Mouse (Mus musculus): ENCODE results near the gene Col16a1. TPM values are rescaled to one million over a fixed set of nuclear protein-coding genes. Genes with fewer than 3 reads are reported as not detected.

Gene Col16a1
- polyA plus RNA-seq, 1 experiment from 2014 or later = 4.3 TPM

GRCm38 (mm10) chr4:130012234-130012633 lies 35.4 kb upstream of the Col16a1 start:
- 88% methylated on average over 6 of the region's 6 CpGs for WGBS
- Histone ChIP-seq H3K4me2 (ENCODE audit: low read length) (no peak overlapping the region), H3K4me3 (replicated peaks; ENCODE audit: low read depth, low read length) (no peak overlapping the region), H3K9me3 (ENCODE audit: control insufficient read depth, low read length) (no peaks in the 10 kb centered on the region), H3K9ac (replicated peaks; ENCODE audit: low read length) (no peak overlapping the region), H3K27me3 (ENCODE audit: control insufficient read depth, insufficient read depth, low read length) (no peaks in the 10 kb centered on the region), H3K27ac (replicated peaks; ENCODE audit: low read depth, low read length) (no peak overlapping the region), H3K36me3 (ENCODE audit: control insufficient read depth, insufficient read depth, low read length) (peaks cover 45% of the 10 kb centered on the region), H3K4me1 (ENCODE audit: control insufficient read depth, insufficient read depth, low read length) (peaks cover 6% of the 10 kb centered on the region; the same call in 1 of the 2 replicates)
- ATAC-seq (ENCODE audit: low FRiP score, low TSS enrichment) (no peak), DNase-seq (no peak)

GRCm38 (mm10) chr4:130013111-130013510 lies 34.5 kb upstream of the Col16a1 start:
- no peak overlapping the region for H3K4me2 ChIP-seq (ENCODE audit: low read length)
- WGBS = 71% methylated on average over 10 of the region's 10 CpGs
- peaks cover 49% of the 10 kb centered on the region for H3K36me3 ChIP-seq (ENCODE audit: control insufficient read depth, insufficient read depth, low read length)
- H3K9me3 ChIP-seq (ENCODE audit: control insufficient read depth, low read length) = no peaks in the 10 kb centered on the region
- no peak overlapping the region for H3K27ac ChIP-seq (replicated peaks; ENCODE audit: low read depth, low read length)
- peaks cover 6% of the 10 kb centered on the region; the same call in 1 of the 2 replicates for H3K4me1 ChIP-seq (ENCODE audit: control insufficient read depth, insufficient read depth, low read length)
- no peak overlapping the region for H3K9ac ChIP-seq (replicated peaks; ENCODE audit: low read length)
- no peaks in the 10 kb centered on the region for H3K27me3 ChIP-seq (ENCODE audit: control insufficient read depth, insufficient read depth, low read length)
- H3K4me3 ChIP-seq (replicated peaks; ENCODE audit: low read depth, low read length) = no peak overlapping the region
- DNase-seq (no peak), ATAC-seq (ENCODE audit: low FRiP score, low TSS enrichment) (no peak)

GRCm38 (mm10) chr4:130016010-130016409 lies 31.6 kb upstream of the Col16a1 start:
- peaks cover 44% of the 10 kb centered on the region for H3K36me3 ChIP-seq (ENCODE audit: control insufficient read depth, insufficient read depth, low read length)
- H3K27me3 ChIP-seq (ENCODE audit: control insufficient read depth, insufficient read depth, low read length) = no peaks in the 10 kb centered on the region
- no peaks in the 10 kb centered on the region for H3K9me3 ChIP-seq (ENCODE audit: control insufficient read depth, low read length)
- H3K9ac ChIP-seq (replicated peaks; ENCODE audit: low read length) = no peak overlapping the region
- 66% methylated on average over 4 of the region's 4 CpGs for WGBS
- no peak for DNase-seq
- H3K4me1 ChIP-seq (ENCODE audit: control insufficient read depth, insufficient read depth, low read length) = peaks cover 6% of the 10 kb centered on the region; the same call in 1 of the 2 replicates
- no peak for ATAC-seq (ENCODE audit: low FRiP score, low TSS enrichment)
- no peak overlapping the region for H3K27ac ChIP-seq (replicated peaks; ENCODE audit: low read depth, low read length)
- no peak overlapping the region for H3K4me2 ChIP-seq (ENCODE audit: low read length)
- H3K4me3 ChIP-seq (replicated peaks; ENCODE audit: low read depth, low read length) = no peak overlapping the region

GRCm38 (mm10) chr4:130017036-130017674 lies 30.5 kb upstream of the Col16a1 start:
- Histone ChIP-seq H3K9ac (replicated peaks; ENCODE audit: low read length) (no peak overlapping the region), H3K4me3 (replicated peaks; ENCODE audit: low read depth, low read length) (no peak overlapping the region), H3K4me1 (ENCODE audit: control insufficient read depth, insufficient read depth, low read length) (peaks cover 6% of the 10 kb centered on the region; the same call in 1 of the 2 replicates), H3K27ac (replicated peaks; ENCODE audit: low read depth, low read length) (no peak overlapping the region), H3K27me3 (ENCODE audit: control insufficient read depth, insufficient read depth, low read length) (no peaks in the 10 kb centered on the region), H3K9me3 (ENCODE audit: control insufficient read depth, low read length) (no peaks in the 10 kb centered on the region), H3K4me2 (ENCODE audit: low read length) (no peak overlapping the region), H3K36me3 (ENCODE audit: control insufficient read depth, insufficient read depth, low read length) (peaks cover 35% of the 10 kb centered on the region)
- ATAC-seq (ENCODE audit: low FRiP score, low TSS enrichment) (no peak), DNase-seq (no peak)
- 85% methylated on average over 18 of the region's 18 CpGs for WGBS

GRCm38 (mm10) chr4:130022952-130023351 lies 24.7 kb upstream of the Col16a1 start:
- 87% methylated on average over 8 of the region's 8 CpGs for WGBS
- ATAC-seq (ENCODE audit: low FRiP score, low TSS enrichment) = no peak

GRCm38 (mm10) chr4:130023511-130024231 lies 24.0 kb upstream of the Col16a1 start:
- Histone ChIP-seq H3K27me3 (ENCODE audit: control insufficient read depth, insufficient read depth, low read length) (no peaks in the 10 kb centered on the region), H3K27ac (replicated peaks; ENCODE audit: low read depth, low read length) (no peak overlapping the region), H3K9me3 (ENCODE audit: control insufficient read depth, low read length) (no peaks in the 10 kb centered on the region), H3K9ac (replicated peaks; ENCODE audit: low read length) (no peak overlapping the region), H3K36me3 (ENCODE audit: control insufficient read depth, insufficient read depth, low read length) (peaks cover 15% of the 10 kb centered on the region), H3K4me1 (ENCODE audit: control insufficient read depth, insufficient read depth, low read length) (peaks cover 13% of the 10 kb centered on the region), H3K4me3 (replicated peaks; ENCODE audit: low read depth, low read length) (no peak overlapping the region), H3K4me2 (ENCODE audit: low read length) (no peak overlapping the region)
- DNase-seq = no peak
- whole genome bisulfite sequencing = 77% methylated on average over 10 of the region's 10 CpGs
- no peak for ATAC-seq (ENCODE audit: low FRiP score, low TSS enrichment)

More at GRCm38 (mm10) chr4:130022952-130023351, 24.7 kb upstream of the Col16a1 start:
- H3K4me2 ChIP-seq (ENCODE audit: low read length) = no peak overlapping the region
- no peaks in the 10 kb centered on the region for H3K27me3 ChIP-seq (ENCODE audit: control insufficient read depth, insufficient read depth, low read length)
- DNase-seq = no peak
- no peaks in the 10 kb centered on the region for H3K9me3 ChIP-seq (ENCODE audit: control insufficient read depth, low read length)
- H3K4me3 ChIP-seq (replicated peaks; ENCODE audit: low read depth, low read length) = no peak overlapping the region
- H3K9ac ChIP-seq (replicated peaks; ENCODE audit: low read length) = no peak overlapping the region
- H3K27ac ChIP-seq (replicated peaks; ENCODE audit: low read depth, low read length) = no peak overlapping the region
- H3K4me1 ChIP-seq (ENCODE audit: control insufficient read depth, insufficient read depth, low read length) = peaks cover 8% of the 10 kb centered on the region
- peaks cover 20% of the 10 kb centered on the region for H3K36me3 ChIP-seq (ENCODE audit: control insufficient read depth, insufficient read depth, low read length)

- ATAC-seq (ENCODE audit: low FRiP score, low TSS enrichment) (no peak), DNase-seq (no peak)
- Histone ChIP-seq H3K27ac (replicated peaks; ENCODE audit: low read depth, low read length) (no peak overlapping the region), H3K36me3 (ENCODE audit: control insufficient read depth, insufficient read depth, low read length) (peaks cover 4% of the 10 kb centered on the region), H3K9me3 (ENCODE audit: control insufficient read depth, low read length) (no peaks in the 10 kb centered on the region), H3K9ac (replicated peaks; ENCODE audit: low read length) (no peak overlapping the region), H3K4me3 (replicated peaks; ENCODE audit: low read depth, low read length) (no peak overlapping the region), H3K27me3 (ENCODE audit: control insufficient read depth, insufficient read depth, low read length) (no peaks in the 10 kb centered on the region), H3K4me2 (ENCODE audit: low read length) (no peak overlapping the region), H3K4me1 (ENCODE audit: control insufficient read depth, insufficient read depth, low read length) (peaks cover 13% of the 10 kb centered on the region)
- WGBS = 59% methylated on average over 8 of the region's 8 CpGs
Measured at GRCm38 (mm10) chr4:130025544-130025943, 22.1 kb upstream of the Col16a1 start.

- DNase-seq = no peak
- no peak for ATAC-seq (ENCODE audit: low FRiP score, low TSS enrichment)
- Histone ChIP-seq H3K9ac (replicated peaks; ENCODE audit: low read length) (no peak overlapping the region), H3K4me1 (ENCODE audit: control insufficient read depth, insufficient read depth, low read length) (peaks cover 29% of the 10 kb centered on the region), H3K36me3 (ENCODE audit: control insufficient read depth, insufficient read depth, low read length) (no peaks in the 10 kb centered on the region), H3K4me2 (ENCODE audit: low read length) (no peak overlapping the region), H3K27ac (replicated peaks; ENCODE audit: low read depth, low read length) (no peak overlapping the region), H3K9me3 (ENCODE audit: control insufficient read depth, low read length) (no peaks in the 10 kb centered on the region), H3K27me3 (ENCODE audit: control insufficient read depth, insufficient read depth, low read length) (no peaks in the 10 kb centered on the region), H3K4me3 (replicated peaks; ENCODE audit: low read depth, low read length) (no peak overlapping the region)
- 92% methylated on average over 2 of the region's 2 CpGs for WGBS
Measured at GRCm38 (mm10) chr4:130031146-130031545, 16.5 kb upstream of the Col16a1 start.

GRCm38 (mm10) chr4:130033496-130033895 lies 14.1 kb upstream of the Col16a1 start:
- WGBS = 39% methylated on average over 7 of the region's 7 CpGs
- Histone ChIP-seq H3K4me3 (replicated peaks; ENCODE audit: low read depth, low read length) (no peak overlapping the region), H3K9ac (replicated peaks; ENCODE audit: low read length) (no peak overlapping the region), H3K27ac (replicated peaks; ENCODE audit: low read depth, low read length) (peak overlapping the region; percentile 70), H3K4me1 (ENCODE audit: control insufficient read depth, insufficient read depth, low read length) (peaks cover 27% of the 10 kb centered on the region), H3K27me3 (ENCODE audit: control insufficient read depth, insufficient read depth, low read length) (no peaks in the 10 kb centered on the region), H3K4me2 (ENCODE audit: low read length) (no peak overlapping the region; the same call in 1 of the 2 replicates), H3K9me3 (ENCODE audit: control insufficient read depth, low read length) (no peaks in the 10 kb centered on the region), H3K36me3 (ENCODE audit: control insufficient read depth, insufficient read depth, low read length) (no peaks in the 10 kb centered on the region)
- ATAC-seq (ENCODE audit: low FRiP score, low TSS enrichment) (peak; percentile 68), DNase-seq (peak; percentile 74)
